Mouse (Mus musculus) layer of hippocampus, postnatal 14 days (tissue): Measurements from ENCODE around the gene Gpbp1. TPM values are rescaled to one million over a fixed set of nuclear protein-coding genes. Genes with fewer than 3 reads are reported as not detected.

Experiments
- DNase-seq, 2 experiments: peaks; one replicate each; pipeline ENCODE4 v3.0.0; 2021 to 2022; ENCODE audit warnings: low spot score in 2 of 2, mixed read lengths in 1 of 2
- total RNA-seq, 2 experiments: library from RNA; stranded (reverse); gene quantifications; 2 replicates each; pipeline ENCODE4 v1.2.3; 2021

Gpbp1 gene
- total RNA-seq, 2 experiments from 2014 or later = 82.5 to 83.5 TPM

DNA sequence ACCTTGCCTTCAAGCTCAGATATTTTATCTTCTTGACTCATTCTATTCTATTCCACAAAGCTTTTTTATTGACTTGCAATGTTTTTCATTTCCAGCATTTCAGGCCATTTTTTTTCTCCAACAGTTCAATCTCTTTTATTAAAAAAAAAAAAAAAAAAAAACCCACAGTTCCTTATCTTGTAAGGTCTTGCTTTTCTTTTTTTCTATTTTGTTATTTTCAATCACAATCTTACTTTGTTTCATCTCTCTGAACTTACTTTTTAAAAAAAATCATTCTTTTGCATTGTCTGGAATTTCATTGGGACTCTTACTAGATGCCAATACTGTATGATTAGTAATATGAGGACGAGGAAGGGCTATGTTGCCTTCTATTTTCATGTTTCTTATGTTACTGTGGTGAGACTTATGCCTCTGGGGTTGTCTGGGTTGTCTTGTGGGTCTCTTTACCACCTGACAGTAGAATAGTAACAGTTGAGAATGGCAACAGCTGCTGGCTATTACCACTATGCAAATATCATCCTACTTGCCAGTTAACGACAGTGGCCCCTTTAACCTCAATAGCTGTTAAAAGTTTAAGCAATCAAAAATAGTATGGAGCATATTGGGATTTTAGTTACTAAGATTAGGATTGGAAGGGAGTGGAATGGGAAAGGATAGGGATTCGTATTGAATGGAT, 19.2 kb downstream of the Gpbp1 start:
- no peak for DNase-seq

DNA sequence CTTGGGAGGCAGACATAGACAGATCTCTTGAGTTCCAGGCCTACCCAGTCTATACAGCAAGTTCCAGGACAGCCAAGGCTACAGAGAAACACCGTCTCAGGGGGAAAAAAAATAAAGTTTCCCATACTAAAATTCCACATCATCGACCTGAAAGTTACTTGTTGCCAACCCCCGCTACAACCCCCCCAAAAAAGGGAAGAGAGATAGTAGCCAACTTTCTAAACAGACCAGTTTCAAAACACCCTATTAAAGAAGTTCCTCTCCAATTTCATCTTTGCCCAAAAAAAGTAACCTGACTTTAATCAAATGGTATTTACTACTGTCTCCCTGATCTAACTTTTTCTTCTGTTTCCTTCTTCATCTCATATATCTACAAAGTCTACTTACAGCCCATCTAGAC, 22.6 kb downstream of the Gpbp1 start:
- DNase-seq = no peak

DNA sequence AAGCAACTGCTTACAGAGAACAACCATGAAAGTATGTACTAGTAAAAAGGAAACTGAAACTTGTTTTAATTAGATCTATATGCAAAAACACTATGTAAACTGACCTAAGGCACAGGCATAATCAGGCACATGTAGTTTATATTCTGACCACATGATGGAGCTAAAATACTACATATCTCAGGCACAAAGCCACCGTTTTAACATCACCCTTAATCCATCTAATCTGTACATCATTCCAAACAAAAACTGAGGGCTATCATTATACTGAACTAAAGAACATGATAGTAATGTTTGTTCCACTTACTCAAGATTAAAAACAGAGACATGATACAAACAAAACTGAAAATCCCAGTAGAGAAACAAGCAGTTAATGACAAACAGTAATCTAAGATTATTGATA, 28.5 kb downstream of the Gpbp1 start:
- DNase-seq = peak in 1 of 2 experiments; percentile 49

- DNase-seq = no peak
Observed at GRCm38 (mm10) chr13:111456790-111457189, 33.1 kb downstream of the Gpbp1 start.

DNA sequence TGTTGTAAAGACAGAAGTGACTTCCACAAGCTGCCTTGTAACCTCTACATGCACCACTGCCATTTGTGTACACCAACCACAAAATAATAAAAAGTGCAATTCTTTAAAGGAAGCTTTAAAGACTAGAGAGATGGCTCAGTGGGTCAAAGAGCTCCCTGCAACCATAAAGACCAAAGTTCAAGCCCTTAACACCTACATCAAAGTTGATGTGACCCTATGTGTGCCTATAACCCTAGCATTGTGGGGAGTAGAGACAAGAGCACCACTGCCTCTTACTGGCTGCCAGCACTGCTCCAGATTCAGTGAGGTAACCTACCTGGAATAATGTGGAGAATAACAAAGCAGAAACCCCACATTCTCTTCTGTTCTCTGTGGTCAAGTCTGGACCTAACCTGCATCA, 45.6 kb downstream of the Gpbp1 start:
- no peak for DNase-seq

GRCm38 (mm10) chr13:111431174-111431573, 58.7 kb downstream of the Gpbp1 start:
- DNase-seq = no peak

DNA sequence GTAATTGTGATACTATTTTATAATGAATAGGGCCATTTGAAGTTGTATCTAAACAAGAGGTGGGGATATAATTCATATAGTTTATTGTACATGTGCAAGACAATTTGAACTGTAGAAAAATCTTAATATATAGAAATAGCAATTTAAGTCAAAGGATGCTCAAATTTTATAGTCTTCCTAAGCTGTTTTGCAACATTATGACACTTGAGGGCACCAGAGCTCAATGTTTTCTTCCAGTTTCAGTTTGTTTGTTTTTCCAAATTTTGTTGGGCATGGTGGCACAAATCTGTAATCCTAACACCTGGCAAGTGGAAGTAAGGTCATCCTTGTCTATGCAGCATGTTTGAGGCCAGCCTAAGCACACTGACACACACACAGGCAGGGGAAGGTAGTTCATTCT, 68.6 kb downstream of the Gpbp1 start:
- no peak for DNase-seq

DNA sequence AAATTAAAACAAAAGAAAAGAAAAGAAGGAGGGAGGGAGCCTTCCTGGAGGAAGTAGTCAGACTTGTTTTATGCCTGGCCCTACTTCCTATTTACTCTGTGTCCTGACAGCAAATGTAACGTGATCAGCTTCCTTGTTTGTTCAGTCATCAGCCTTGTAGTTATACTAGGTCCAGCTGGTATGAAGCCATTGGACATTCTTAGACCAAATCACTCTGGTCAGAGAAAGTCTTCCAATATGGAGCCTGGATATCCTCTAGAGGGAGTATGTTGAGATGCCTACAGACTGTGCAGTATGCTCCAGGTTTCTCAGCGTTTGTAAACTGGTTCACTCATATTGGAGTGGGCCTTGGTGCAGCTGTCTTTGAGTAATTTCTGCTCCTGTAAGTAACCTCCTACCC, 71.8 kb downstream of the Gpbp1 start:
- no peak for DNase-seq

GRCm38 (mm10) chr13:111413156-111413555, 76.8 kb downstream of the Gpbp1 start:
- DNase-seq = peak in 1 of 2 experiments; percentile 75

DNA sequence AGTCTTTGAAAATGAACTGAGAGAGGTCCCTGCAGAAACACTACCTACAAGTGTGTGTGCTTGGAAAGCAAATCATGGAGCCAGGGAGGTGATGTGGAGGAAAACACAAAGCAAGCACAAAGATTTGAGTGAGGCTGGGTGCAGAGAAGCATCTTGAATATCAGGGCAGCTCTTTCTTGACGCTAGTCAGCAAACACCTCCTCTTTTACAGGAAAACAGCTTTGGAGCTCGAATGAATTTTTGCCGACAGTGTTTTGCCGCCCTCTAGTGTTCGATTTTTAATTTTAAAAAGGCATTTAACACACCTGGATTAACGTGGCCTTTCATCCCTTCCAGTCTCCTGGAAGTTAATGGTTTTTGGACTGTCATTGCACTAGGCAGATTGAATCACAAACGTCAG, 79.1 kb downstream of the Gpbp1 start:
- DNase-seq = peak in 1 of 2 experiments; percentile 78

- peak in 1 of 2 experiments; percentile 24 for DNase-seq
Observed at GRCm38 (mm10) chr13:111406859-111407389, 83.0 kb downstream of the Gpbp1 start.

DNA sequence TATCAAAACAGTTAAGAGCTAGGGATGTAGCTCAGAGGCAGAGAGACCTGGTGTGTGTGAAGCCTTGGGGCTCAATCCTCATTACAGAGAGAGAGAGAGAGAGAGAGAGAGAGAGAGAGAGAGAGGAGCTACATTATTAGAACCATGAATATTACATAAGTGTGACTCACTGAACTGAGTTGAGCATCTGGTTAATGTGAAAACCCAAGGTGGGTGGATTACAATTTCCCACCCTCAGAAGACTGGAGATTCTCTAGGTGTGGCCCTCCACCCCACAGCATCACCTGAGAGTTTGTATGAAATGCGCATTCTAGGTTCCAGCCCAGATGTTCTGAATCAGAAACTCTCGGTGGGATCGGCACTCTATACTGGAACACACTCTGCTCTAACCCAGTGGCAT, 84.0 kb downstream of the Gpbp1 start:
- no peak for DNase-seq

- DNase-seq = no peak
Observed at GRCm38 (mm10) chr13:111397600-111398151, 92.2 kb downstream of the Gpbp1 start.

- DNase-seq = no peak
Observed at GRCm38 (mm10) chr13:111397061-111397460, 92.8 kb downstream of the Gpbp1 start.

GRCm38 (mm10) chr13:111395528-111395927, 94.4 kb downstream of the Gpbp1 start:
- DNase-seq = no peak

GRCm38 (mm10) chr13:111394904-111395303, 95.0 kb downstream of the Gpbp1 start:
- DNase-seq = no peak

- DNase-seq = peak; percentile 48 to 54
Observed at GRCm38 (mm10) chr13:111394341-111394740, 95.6 kb downstream of the Gpbp1 start.

GRCm38 (mm10) chr13:111393426-111393825, 96.5 kb downstream of the Gpbp1 start:
- no peak for DNase-seq

DNA sequence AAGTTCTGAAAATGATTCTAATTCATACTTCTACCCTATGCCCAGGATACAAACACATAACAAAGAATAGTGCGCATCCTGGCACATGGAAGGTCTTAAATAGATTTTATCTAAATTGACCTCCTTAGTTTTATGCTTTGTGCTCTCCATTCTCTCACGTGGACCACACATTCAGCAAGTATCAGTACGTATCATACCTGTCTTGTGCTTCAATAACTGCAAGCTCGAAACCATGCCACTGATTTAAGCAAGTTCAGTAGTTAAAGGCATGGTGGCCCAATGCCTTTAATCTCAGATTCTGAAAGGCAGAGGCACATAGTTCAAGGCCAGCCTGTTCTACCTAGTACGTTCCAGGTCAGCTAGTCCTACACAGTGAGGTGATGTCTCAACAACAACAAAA, 98.5 kb downstream of the Gpbp1 start:
- no peak for DNase-seq

DNA sequence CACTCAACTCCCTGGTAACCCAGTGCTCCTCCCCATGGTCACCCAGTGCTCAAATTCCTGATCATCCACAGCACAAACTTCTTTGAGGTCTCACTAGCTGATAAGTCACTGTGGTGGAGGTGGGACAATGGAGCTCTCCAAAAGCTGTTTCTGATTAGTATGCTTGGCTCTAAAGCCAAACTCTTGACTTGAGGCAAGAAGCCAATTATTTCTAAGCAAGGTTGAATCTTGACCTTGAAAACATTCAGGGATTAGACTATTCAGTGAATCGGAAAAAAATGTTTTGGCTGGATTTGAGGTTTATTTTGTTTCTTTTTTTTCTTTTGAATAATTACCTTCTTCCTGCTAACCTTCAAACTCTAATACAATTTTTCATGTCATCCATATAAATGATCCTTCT, 98.9 kb downstream of the Gpbp1 start:
- DNase-seq = no peak

DNA sequence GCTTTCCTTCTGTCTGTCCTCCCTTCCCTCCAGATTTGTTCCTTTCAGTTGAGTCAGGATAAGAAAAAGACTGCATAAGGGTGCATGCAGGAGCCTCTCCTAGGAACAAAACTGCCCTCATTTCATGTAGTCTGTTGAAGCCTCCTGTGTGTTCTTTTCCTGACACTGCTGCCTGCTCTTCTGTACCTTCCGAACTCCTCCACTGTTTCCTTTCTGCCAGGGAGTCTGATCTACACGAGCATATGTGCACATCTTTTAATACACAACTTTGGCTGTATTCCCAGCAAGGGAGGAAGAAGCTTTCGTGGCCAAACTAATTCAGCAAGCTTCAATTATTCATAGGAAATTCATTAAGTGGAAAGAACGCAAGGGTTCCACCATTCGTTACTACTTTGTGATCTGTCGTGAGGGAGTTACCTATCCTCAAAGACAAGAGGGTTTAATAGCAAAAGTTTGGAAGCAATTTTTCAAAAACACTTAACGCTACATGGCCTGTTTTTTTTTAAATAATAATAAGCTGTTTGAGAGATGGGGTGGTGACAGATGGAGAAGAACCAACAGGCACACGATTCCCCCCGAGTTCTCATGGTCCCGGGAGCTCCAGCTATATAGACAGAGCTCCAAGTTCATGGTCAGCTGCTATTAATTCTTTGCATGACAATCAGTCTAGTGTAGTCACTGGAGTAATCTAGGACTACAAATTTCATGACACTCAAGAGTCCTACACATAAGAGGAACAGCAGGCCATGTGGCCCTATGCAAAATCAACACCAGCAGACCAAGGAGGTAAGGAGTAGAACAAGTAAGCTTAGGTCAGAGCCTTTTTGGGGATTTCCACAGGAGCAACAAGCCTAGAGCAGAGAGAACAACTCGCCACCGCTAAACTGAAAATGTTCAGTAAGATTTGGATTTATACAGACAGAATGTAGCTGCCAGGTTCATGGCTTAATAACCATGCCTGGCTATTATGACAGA, 105.6 kb downstream of the Gpbp1 start:
- DNase-seq = peak in 1 of 2 experiments; percentile 71
